In the genomic region with DNA sequence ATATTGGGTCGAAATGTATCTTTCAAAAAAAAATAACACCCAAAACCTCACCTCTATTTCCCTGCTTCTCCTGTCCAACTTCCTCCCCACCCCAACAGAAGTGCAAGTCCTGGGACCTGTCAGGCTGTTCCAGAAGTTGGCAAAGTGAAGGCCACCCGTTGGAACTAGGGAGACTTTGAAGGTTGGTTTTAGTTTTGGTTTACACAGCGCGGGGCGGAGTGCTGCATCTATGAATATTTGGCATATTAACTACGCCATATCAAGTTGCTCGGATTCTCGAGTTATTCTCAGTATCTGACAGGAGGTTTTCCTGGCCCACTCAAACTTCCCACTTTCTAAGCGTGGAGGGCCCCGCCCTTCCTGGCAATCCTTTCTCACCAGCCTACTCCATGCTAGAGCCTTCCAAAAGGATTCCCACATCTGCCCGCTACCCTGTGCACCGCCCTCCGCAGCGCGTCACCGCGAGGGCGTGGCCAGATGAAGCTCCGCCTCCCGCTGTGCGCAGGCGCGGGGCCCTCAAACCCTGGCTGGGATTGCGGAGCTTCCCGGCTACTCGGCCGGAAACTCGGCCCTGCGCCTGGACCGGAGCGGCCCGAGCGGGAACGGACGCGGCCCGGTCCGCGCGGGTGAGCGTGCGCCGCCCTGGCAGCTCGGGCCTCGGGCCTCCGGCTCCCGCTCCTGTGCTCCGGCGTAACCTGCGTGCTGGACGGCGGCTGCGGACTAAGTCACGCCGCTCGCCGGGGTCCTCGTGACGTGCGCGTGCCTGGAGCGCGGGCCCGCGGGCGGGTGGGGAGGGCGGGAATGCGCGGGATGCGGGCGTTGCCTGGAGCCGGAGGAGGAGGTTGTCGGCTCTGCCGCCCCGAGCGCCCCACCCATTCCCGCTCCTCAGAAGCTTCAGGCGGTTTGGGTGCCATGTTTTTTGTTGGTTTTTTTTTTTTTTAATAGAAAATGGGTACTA, we compare ENCODE assay signal across 8 mouse cellular contexts. TPM values are rescaled to one million over a fixed set of nuclear protein-coding genes. Genes with fewer than 3 reads are reported as not detected.
DNase-seq lines count a peak whose midpoint lies in the region; ATAC-seq and TF ChIP-seq lines count a peak whose summit lies in the region.

Gene Ddx59 (plus strand): TSS at position 474 of the 958 bp plus-strand sequence.

- peak within 1 kb of the TSS; percentile 62 for H3K4me2 ChIP-seq in forebrain, embryonic 16.5 days (ENCODE audit: low read length)
- H3K4me2 ChIP-seq in lung, embryonic 15.5 days: peak within 1 kb of the TSS; percentile 54

- ATAC-seq in forebrain, embryonic 16.5 days: peak; percentile 98
- peak; percentile 99 for ATAC-seq in lung, embryonic 15.5 days (ENCODE audit: borderline replicate concordance, extremely low read depth, low FRiP score, low TSS enrichment)

- H3K27ac ChIP-seq in ES-E14 (ENCODE audit: insufficient read depth, low read depth, low read length, poor library complexity, severe bottlenecking): peak within 1 kb of the TSS; percentile 90
- peak within 1 kb of the TSS; percentile 96 for H3K27ac ChIP-seq in forebrain, embryonic 16.5 days (ENCODE audit: low read length)
- H3K27ac ChIP-seq in lung, embryonic 15.5 days: peak within 1 kb of the TSS; percentile 99

- peak; percentile 82 for DNase-seq in ES-E14 (ENCODE audit: low read depth, low spot score)
- DNase-seq in cerebellum, adult 11-12 months: peak; percentile 96
- peak; percentile 99 for DNase-seq in heart, postnatal 4 days
- peak; percentile 95 to 98 for DNase-seq in layer of hippocampus, adult 8-10 months (ENCODE audit: low spot score in 2 of 2)
- peak; percentile 94 for DNase-seq in ovary, adult 18-20 months (ENCODE audit: low spot score)
- peak; percentile 93 for DNase-seq in thymus, postnatal 0 days (ENCODE audit: low spot score)

- H3K4me1 ChIP-seq in ES-E14 (ENCODE audit: control insufficient read depth in 2 of 2, insufficient read depth in 2 of 2, low read length in 2 of 2, poor library complexity in 1 of 2): peaks cover 9 to 12% of the 10 kb centered on the region in 2 experiments; a peak in 3 of 4 replicates
- peaks cover 6% of the 10 kb centered on the region; the same call in 1 of the 2 replicates for H3K4me1 ChIP-seq in forebrain, embryonic 16.5 days (replicated peaks; ENCODE audit: control insufficient read depth, insufficient read depth, low read length)
- H3K4me1 ChIP-seq in lung, embryonic 15.5 days: peaks cover 10% of the 10 kb centered on the region; the same call in 1 of the 2 replicates

- peak within 1 kb of the TSS; percentile 80 to 84 for H3K4me3 ChIP-seq in ES-E14 (ENCODE audit: insufficient read depth in 1 of 2, low read depth in 1 of 2, low read length in 2 of 2, poor library complexity in 1 of 2, severe bottlenecking in 1 of 2)
- H3K4me3 ChIP-seq in forebrain, embryonic 16.5 days (replicated peaks; ENCODE audit: low read length): peak within 1 kb of the TSS; percentile 88
- H3K4me3 ChIP-seq in lung, embryonic 15.5 days: peak within 1 kb of the TSS; percentile 67

- H3K36me3 ChIP-seq in ES-E14 (ENCODE audit: control insufficient read depth, insufficient read depth, low read length, poor library complexity, severe bottlenecking): peaks cover 3% of the 10 kb centered on the region; the same call in 1 of the 2 replicates
- H3K36me3 ChIP-seq in forebrain, embryonic 16.5 days (ENCODE audit: control insufficient read depth, insufficient read depth): no peaks in the 10 kb centered on the region
- 0 out of 2 replicates have a peak, but pooled peaks cover 9% of the 10 kb centered on the region for H3K36me3 ChIP-seq in lung, embryonic 15.5 days

- WGBS in forebrain, embryonic 16.5 days: 3% methylated on average over 72 of the region's 78 CpGs
- WGBS in lung, embryonic 15.5 days: 3% methylated on average over 77 of the region's 78 CpGs

- peak within 1 kb of the TSS; percentile 94 for H3K9ac ChIP-seq in ES-E14 (ENCODE audit: insufficient read depth, low read depth, low read length, poor library complexity, severe bottlenecking)
- peak within 1 kb of the TSS; percentile 89 for H3K9ac ChIP-seq in forebrain, embryonic 16.5 days (replicated peaks; ENCODE audit: low read depth, low read length)
- peak within 1 kb of the TSS; percentile 76 for H3K9ac ChIP-seq in lung, embryonic 15.5 days

- H3K9me3 ChIP-seq in ES-E14 (ENCODE audit: control insufficient read depth, insufficient read depth, low read depth, low read length): no peaks in the 10 kb centered on the region
- H3K9me3 ChIP-seq in forebrain, embryonic 16.5 days (ENCODE audit: control insufficient read depth, low read length): no peaks in the 10 kb centered on the region
- H3K9me3 ChIP-seq in lung, embryonic 15.5 days: no peaks in the 10 kb centered on the region

- in situ Hi-C loops in ES-E14 (cut with MboI; ENCODE audit: low sequenced_read_pairs in 2 of 2, unreplicated experiment in 2 of 2): no loop called here

- no peaks in the 10 kb centered on the region for H3K27me3 ChIP-seq in forebrain, embryonic 16.5 days (replicated peaks; ENCODE audit: control insufficient read depth, insufficient read depth, low read length)
- H3K27me3 ChIP-seq in lung, embryonic 15.5 days: no peaks in the 10 kb centered on the region

TF ChIP-seq in ES-E14, 5 proteins besides CTCF, POLR2A, EP300 and RAD21:
- TF ChIP-seq ZC3H11A (IDR thresholded peaks at IDR 0.05; ENCODE audit: borderline replicate concordance, low read depth, low read length): no peak
- TF ChIP-seq ZNF384 (IDR thresholded peaks at IDR 0.05; ENCODE audit: low read depth, low read length): peak; percentile 79; the same call in 1 of the 2 replicates
- TF ChIP-seq HCFC1 (IDR thresholded peaks at IDR 0.05; ENCODE audit: borderline replicate concordance, insufficient read depth, low read length): 0 out of 2 replicates have a peak, but pooled peaks have one; percentile 31
- TF ChIP-seq MAFK (IDR thresholded peaks at IDR 0.05; ENCODE audit: insufficient read depth, low read depth, low read length): no peak
- no peak for TF ChIP-seq CHD2 (IDR thresholded peaks at IDR 0.05; ENCODE audit: low read depth, low read length)

RNA-seq across cellular contexts. Expression of gene Ddx59, which starts in this region (rescaled TPM):
- 13.7 and 14.0 TPM in 2 replicates for total RNA-seq in ES-E14 (2012; rRNA removed)
- polyA plus RNA-seq in forebrain, embryonic 16.5 days (2015; fragmentation: Nextera tagmentation; extraction: Ambion mirVana): 17.2 and 19.0 TPM in 2 replicates
- 10 to 100 TPM; 11.9 TPM for total RNA-seq in heart, postnatal 4 days (2021)
- 10 to 100 TPM in 3 of 4 experiments, 1 to 10 TPM in 1; 9.6 to 11.8 (median 11.1) TPM for total RNA-seq in layer of hippocampus, adult 8-10 months (2022)
- polyA plus RNA-seq in lung, embryonic 15.5 days (2015; fragmentation: Nextera tagmentation; extraction: Ambion mirVana): 15.9 and 17.2 TPM in 2 replicates
- polyA plus RNA-seq in thymus, postnatal 0 days (2015; fragmentation: Nextera tagmentation; extraction: Ambion mirVana): 15.7 and 17.2 TPM in 2 replicates

Comparison
In these comparisons a context has a peak if more than half of its experiments do, and no peak if none do; other contexts are left out.
1. Peak in every context shown above with its lines: DNase-seq, ATAC-seq, H3K4me3 ChIP-seq and H3K27ac ChIP-seq.